Mouse (Mus musculus): ENCODE results near the gene Gng10. TPM values are rescaled to one million over a fixed set of nuclear protein-coding genes. Genes with fewer than 3 reads are reported as not detected.
A peak's percentile ranks its signal among the peaks of the same experiment; 100 is the strongest.

The Gng10 gene
- polyA plus RNA-seq, 1 experiment from 2014 or later: 183 TPM

DNA sequence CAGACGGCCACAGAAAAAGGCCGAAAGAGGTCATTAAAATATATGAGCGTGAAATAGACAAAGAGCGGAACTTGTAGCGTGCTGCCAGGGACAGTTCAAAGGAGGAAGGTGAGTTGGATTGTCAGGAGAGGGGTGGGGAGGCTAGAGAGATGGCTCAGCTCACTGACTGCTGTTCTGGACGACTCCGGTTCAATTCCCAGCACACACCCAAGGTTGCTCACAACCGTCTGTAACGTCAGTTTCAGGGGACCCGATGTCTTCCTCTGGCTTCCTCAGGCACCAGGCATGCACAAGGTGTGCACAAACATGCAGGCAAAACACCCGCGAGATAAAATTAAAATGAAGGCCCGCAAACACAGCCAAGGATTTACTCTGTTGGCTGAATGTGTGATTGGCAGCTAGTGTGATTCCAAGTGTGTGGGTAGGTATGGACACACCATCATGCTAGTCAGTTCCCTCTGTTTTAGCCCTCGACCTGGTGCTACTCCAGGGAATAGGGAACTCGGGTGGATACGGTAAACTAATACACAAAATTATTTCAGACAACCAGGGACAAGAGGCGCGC lies 980 bp downstream of the Gng10 start:
- ATAC-seq (replicated peaks): peak; percentile 53
- H3K4me2 ChIP-seq: peak overlapping the region; percentile 54
- peak overlapping the region; percentile 92 for H3K4me3 ChIP-seq
- 51% methylated on average over 18 of the region's 18 CpGs for WGBS
- peak overlapping the region; percentile 97 for H3K27ac ChIP-seq
- peak overlapping the region; percentile 98 for H3K9ac ChIP-seq
- H3K36me3 ChIP-seq (replicated peaks): no peaks in the 10 kb centered on the region
- peaks cover 12% of the 10 kb centered on the region for H3K4me1 ChIP-seq
- H3K27me3 ChIP-seq (replicated peaks): no peaks in the 10 kb centered on the region
- H3K9me3 ChIP-seq: no peaks in the 10 kb centered on the region

DNA sequence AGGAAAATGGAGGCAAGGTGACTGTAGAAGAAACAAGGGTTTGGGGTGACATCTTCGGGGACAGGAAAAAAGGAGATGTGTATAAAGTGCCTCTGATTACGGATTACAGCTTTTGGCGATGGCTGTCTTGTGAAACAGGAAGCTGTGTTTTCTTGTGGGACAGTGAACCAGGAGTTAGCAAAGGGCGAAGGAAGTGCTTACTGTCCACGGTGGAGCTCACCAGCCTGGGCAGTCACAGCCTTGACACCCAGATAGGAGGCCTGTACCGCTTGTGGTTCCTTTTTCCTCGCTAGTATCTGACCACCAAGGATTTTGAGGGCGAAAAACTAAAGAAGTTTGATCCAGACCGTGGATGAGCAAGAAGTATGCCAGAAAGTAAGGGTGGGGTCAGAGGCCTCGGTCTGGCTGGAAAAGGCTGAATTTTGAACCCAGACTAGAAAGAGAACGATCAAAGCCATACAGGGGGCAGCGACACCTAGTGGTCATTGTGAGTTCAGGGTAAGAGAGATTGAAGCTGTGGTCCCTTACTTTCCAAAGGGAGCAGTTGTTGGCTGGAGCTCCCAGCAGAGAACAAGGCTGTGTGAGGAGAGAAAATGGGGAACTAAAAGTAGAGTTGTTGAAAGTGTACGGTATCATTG lies 1.7 kb downstream of the Gng10 start:
- no peak overlapping the region for H3K27ac ChIP-seq
- H3K4me1 ChIP-seq: peaks cover 12% of the 10 kb centered on the region
- H3K4me3 ChIP-seq: peak overlapping the region; percentile 92; the same call in 1 of the 2 replicates
- no peaks in the 10 kb centered on the region for H3K9me3 ChIP-seq
- ATAC-seq (replicated peaks): no peak
- no peak overlapping the region for H3K9ac ChIP-seq
- H3K36me3 ChIP-seq (replicated peaks): 0 out of 2 replicates have a peak, but pooled peaks cover 2% of the 10 kb centered on the region
- H3K27me3 ChIP-seq (replicated peaks): no peaks in the 10 kb centered on the region
- 48% methylated on average over 13 of the region's 13 CpGs for WGBS
- peak overlapping the region; percentile 54 for H3K4me2 ChIP-seq

GRCm38 (mm10) chr4:59037525-59037924 lies 2.6 kb downstream of the Gng10 start:
- H3K9ac ChIP-seq: no peak overlapping the region
- peaks cover 12% of the 10 kb centered on the region for H3K4me1 ChIP-seq
- no peaks in the 10 kb centered on the region for H3K27me3 ChIP-seq (replicated peaks)
- H3K27ac ChIP-seq: no peak overlapping the region
- H3K4me2 ChIP-seq: no peak overlapping the region
- 0 out of 2 replicates have a peak, but pooled peaks cover 5% of the 10 kb centered on the region for H3K36me3 ChIP-seq (replicated peaks)
- no peak for ATAC-seq (replicated peaks)
- no peak overlapping the region for H3K4me3 ChIP-seq
- no peaks in the 10 kb centered on the region for H3K9me3 ChIP-seq
- 82% methylated on average over 3 of the region's 3 CpGs for WGBS

GRCm38 (mm10) chr4:59040397-59041287 lies 5.8 kb downstream of the Gng10 start:
- Histone ChIP-seq H3K9me3 (no peaks in the 10 kb centered on the region), H3K27ac (no peak overlapping the region), H3K4me2 (no peak overlapping the region), H3K27me3 (replicated peaks) (no peaks in the 10 kb centered on the region), H3K9ac (no peak overlapping the region), H3K4me3 (no peak overlapping the region), H3K36me3 (replicated peaks) (0 out of 2 replicates have a peak, but pooled peaks cover 5% of the 10 kb centered on the region), H3K4me1 (peaks cover 10% of the 10 kb centered on the region)
- 90% methylated on average over 11 of the region's 11 CpGs for WGBS
- no peak for ATAC-seq (replicated peaks)

- Histone ChIP-seq H3K4me2 (no peak overlapping the region), H3K4me1 (no peaks in the 10 kb centered on the region), H3K27ac (no peak overlapping the region), H3K9ac (no peak overlapping the region), H3K4me3 (no peak overlapping the region), H3K36me3 (replicated peaks) (0 out of 2 replicates have a peak, but pooled peaks cover 5% of the 10 kb centered on the region), H3K27me3 (replicated peaks) (no peaks in the 10 kb centered on the region), H3K9me3 (no peaks in the 10 kb centered on the region)
- no peak for ATAC-seq (replicated peaks)
- WGBS: 93% methylated on average over 5 of the region's 5 CpGs
Observed at GRCm38 (mm10) chr4:59043074-59043473, 8.2 kb downstream of the Gng10 start.

GRCm38 (mm10) chr4:59043891-59044290 lies 9.0 kb downstream of the Gng10 start:
- Histone ChIP-seq H3K27me3 (replicated peaks) (no peaks in the 10 kb centered on the region), H3K4me3 (no peak overlapping the region), H3K4me2 (no peak overlapping the region), H3K4me1 (no peaks in the 10 kb centered on the region), H3K27ac (no peak overlapping the region), H3K9me3 (no peaks in the 10 kb centered on the region), H3K36me3 (replicated peaks) (0 out of 2 replicates have a peak, but pooled peaks cover 5% of the 10 kb centered on the region), H3K9ac (no peak overlapping the region)
- no peak for ATAC-seq (replicated peaks)
- WGBS: 89% methylated on average over 6 of the region's 6 CpGs

GRCm38 (mm10) chr4:59047222-59047621 lies 12.3 kb downstream of the Gng10 start:
- Histone ChIP-seq H3K4me1 (no peaks in the 10 kb centered on the region), H3K36me3 (replicated peaks) (no peaks in the 10 kb centered on the region), H3K9me3 (no peaks in the 10 kb centered on the region), H3K4me3 (no peak overlapping the region), H3K27ac (no peak overlapping the region), H3K27me3 (replicated peaks) (no peaks in the 10 kb centered on the region), H3K4me2 (no peak overlapping the region), H3K9ac (no peak overlapping the region)
- ATAC-seq (replicated peaks): no peak
- WGBS: 22% methylated on average over 3 of the region's 3 CpGs

DNA sequence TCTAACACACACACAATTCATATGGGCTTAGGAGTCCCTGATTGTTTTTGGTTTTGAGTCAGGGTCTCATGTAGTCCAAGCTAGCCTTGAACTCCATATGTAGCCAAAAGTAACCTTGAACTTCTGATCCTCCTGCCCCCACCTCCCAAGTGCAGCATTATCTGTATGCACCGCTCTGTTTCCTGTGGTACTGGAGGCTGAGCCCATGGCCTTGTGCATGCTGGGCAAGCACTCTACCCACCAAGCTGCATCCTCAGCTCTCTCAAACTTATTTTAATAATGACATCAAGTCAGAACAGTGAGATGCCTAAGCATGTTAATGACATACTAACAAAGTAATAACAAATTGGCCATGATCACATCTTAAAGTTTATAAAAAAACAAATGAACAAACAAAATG lies 16.2 kb downstream of the Gng10 start:
- Histone ChIP-seq H3K9me3 (no peaks in the 10 kb centered on the region), H3K4me1 (no peaks in the 10 kb centered on the region), H3K4me3 (no peak overlapping the region), H3K9ac (no peak overlapping the region), H3K27me3 (replicated peaks) (no peaks in the 10 kb centered on the region), H3K36me3 (replicated peaks) (no peaks in the 10 kb centered on the region), H3K4me2 (no peak overlapping the region), H3K27ac (no peak overlapping the region)
- no peak for ATAC-seq (replicated peaks)
- WGBS: 95% methylated on average over 1 of the region's 1 CpGs

- H3K4me2 ChIP-seq: no peak overlapping the region
- no peak overlapping the region for H3K4me3 ChIP-seq
- no peaks in the 10 kb centered on the region for H3K36me3 ChIP-seq (replicated peaks)
- no peaks in the 10 kb centered on the region for H3K27me3 ChIP-seq (replicated peaks)
- WGBS: 89% methylated on average over 3 of the region's 3 CpGs
- no peaks in the 10 kb centered on the region for H3K9me3 ChIP-seq
- no peak overlapping the region for H3K9ac ChIP-seq
- no peak for ATAC-seq (replicated peaks)
- H3K27ac ChIP-seq: no peak overlapping the region
- no peaks in the 10 kb centered on the region for H3K4me1 ChIP-seq
Observed at GRCm38 (mm10) chr4:59057929-59058328, 23.0 kb downstream of the Gng10 start.

DNA sequence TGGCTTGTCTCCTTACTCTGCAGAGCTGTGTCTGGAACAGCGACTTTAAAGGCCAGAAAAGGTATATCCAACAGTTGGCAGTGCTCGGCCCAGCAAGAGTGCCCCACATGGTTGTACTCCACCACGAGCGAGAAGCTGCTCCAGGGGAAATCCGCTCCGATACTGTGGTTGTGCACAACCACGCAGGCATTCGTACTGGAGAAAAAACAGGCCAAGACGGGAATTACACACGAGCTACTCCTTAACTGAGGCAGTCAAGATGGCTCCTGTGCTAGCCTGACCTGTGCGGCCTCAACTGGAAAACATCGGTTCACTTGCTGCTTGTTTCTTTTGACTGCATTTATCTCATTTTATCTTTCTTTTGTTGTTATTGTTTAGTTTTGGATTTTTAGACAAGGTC lies 27.6 kb downstream of the Gng10 start:
- Histone ChIP-seq H3K9me3 (no peaks in the 10 kb centered on the region), H3K27ac (no peak overlapping the region), H3K4me1 (no peaks in the 10 kb centered on the region), H3K4me2 (no peak overlapping the region), H3K36me3 (replicated peaks) (no peaks in the 10 kb centered on the region), H3K4me3 (no peak overlapping the region), H3K27me3 (replicated peaks) (no peaks in the 10 kb centered on the region), H3K9ac (no peak overlapping the region)
- 70% methylated on average over 12 of the region's 12 CpGs for WGBS
- ATAC-seq (replicated peaks): no peak

DNA sequence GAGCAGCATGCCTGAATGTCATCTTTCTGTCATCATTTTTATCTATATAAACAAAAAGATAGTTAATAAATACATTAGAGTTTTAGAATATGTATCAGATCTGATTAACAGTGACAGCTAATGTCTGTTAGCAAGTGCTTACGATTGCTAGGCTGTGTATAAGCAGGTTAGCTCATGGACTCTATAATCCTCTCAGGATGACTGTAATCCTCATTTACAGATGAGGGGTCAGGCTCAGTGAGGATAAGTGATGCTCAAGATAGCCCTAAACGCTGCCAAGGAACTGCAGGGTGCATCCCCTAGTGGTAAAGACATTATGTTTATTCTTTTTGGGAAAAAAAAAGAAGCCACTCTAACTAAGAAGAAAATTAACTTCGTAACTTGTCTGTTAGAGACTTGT lies 34.4 kb downstream of the Gng10 start:
- no peak overlapping the region for H3K4me2 ChIP-seq
- no peak overlapping the region for H3K4me3 ChIP-seq
- H3K27ac ChIP-seq: no peak overlapping the region
- no peaks in the 10 kb centered on the region for H3K27me3 ChIP-seq (replicated peaks)
- WGBS: 25% methylated on average over 3 of the region's 3 CpGs
- H3K9me3 ChIP-seq: no peaks in the 10 kb centered on the region
- H3K4me1 ChIP-seq: no peaks in the 10 kb centered on the region
- no peak for ATAC-seq (replicated peaks)
- H3K36me3 ChIP-seq (replicated peaks): no peaks in the 10 kb centered on the region
- H3K9ac ChIP-seq: no peak overlapping the region

- Histone ChIP-seq H3K4me1 (no peaks in the 10 kb centered on the region), H3K27me3 (replicated peaks) (no peaks in the 10 kb centered on the region), H3K4me2 (no peak overlapping the region), H3K27ac (no peak overlapping the region), H3K9me3 (no peaks in the 10 kb centered on the region), H3K9ac (no peak overlapping the region), H3K36me3 (replicated peaks) (no peaks in the 10 kb centered on the region), H3K4me3 (no peak overlapping the region)
- ATAC-seq (replicated peaks): no peak
- 84% methylated on average over 2 of the region's 2 CpGs for WGBS
Observed at GRCm38 (mm10) chr4:59083430-59083829, 48.5 kb downstream of the Gng10 start.

Measured in midbrain, embryonic 15.5 days (tissue).